Comparison of ENCODE assay signal across 28 mouse cellular contexts in the genomic region with DNA sequence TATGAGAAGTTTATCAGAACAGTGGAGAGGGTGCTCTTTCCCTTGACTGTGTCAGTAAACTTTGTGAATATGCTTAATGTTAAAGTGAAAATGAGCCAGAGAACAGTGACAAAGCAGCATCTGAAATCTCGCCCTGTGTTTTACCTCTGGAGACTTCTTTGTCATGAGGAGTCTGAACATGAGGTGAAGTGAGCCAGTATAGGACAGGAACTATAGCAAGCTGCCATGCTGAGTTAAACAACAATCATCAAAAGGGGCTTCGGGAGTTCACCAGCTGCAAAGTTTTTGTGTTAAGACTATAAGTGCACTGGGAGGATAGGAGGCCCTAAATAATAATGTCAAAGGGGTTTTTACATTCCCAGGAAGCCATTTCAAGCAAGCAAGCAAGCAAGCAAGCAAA.
A peak's percentile ranks its signal among the peaks of the same experiment; 100 is the strongest.
DNase-seq lines count a peak whose midpoint lies in the region; ATAC-seq lines count a peak whose summit lies in the region.
"Had no signal": no experiment of that assay in that cellular context is flagged by ENCODE, and none has a peak within 500 bp of the region (broad histone marks: within the 10 kb centered on the region; RNA-seq: fewer than 3 reads in every experiment).

No protein-coding gene starts in this region.

- H3K27me3 ChIP-seq in hindbrain, embryonic 10.5 days (ENCODE audit: insufficient read depth, poor library complexity, severe bottlenecking), result no peaks in the 10 kb centered on the region
- no peaks in the 10 kb centered on the region for H3K27me3 ChIP-seq in hindbrain, embryonic 16.5 days (replicated peaks; ENCODE audit: control insufficient read depth, insufficient read depth, low read length)
- H3K27me3 ChIP-seq in midbrain, embryonic 11.5 days (ENCODE audit: control insufficient read depth, insufficient read depth, low read length), result no peaks in the 10 kb centered on the region
- no peaks in the 10 kb centered on the region for H3K27me3 ChIP-seq in midbrain, embryonic 14.5 days (ENCODE audit: control insufficient read depth, insufficient read depth, low read length)
- H3K27me3 ChIP-seq: embryonic facial prominence, embryonic 12.5 days; liver, embryonic 15.5 days had no signal

- H3K36me3 ChIP-seq in hindbrain, embryonic 10.5 days, result peaks cover 4% of the 10 kb centered on the region; the same call in 1 of the 2 replicates
- H3K36me3 ChIP-seq in hindbrain, embryonic 16.5 days (ENCODE audit: control insufficient read depth, insufficient read depth, low read length), result no peaks in the 10 kb centered on the region
- H3K36me3 ChIP-seq in midbrain, embryonic 11.5 days (ENCODE audit: control insufficient read depth, insufficient read depth, low read length), result no peaks in the 10 kb centered on the region
- no peaks in the 10 kb centered on the region for H3K36me3 ChIP-seq in midbrain, embryonic 14.5 days (ENCODE audit: control insufficient read depth, insufficient read depth, low read length)
- H3K36me3 ChIP-seq: embryonic facial prominence, embryonic 12.5 days; liver, embryonic 15.5 days had no signal

- no peak overlapping the region for H3K4me3 ChIP-seq in hindbrain, embryonic 10.5 days
- H3K4me3 ChIP-seq in hindbrain, embryonic 16.5 days (ENCODE audit: low read length), result no peak overlapping the region
- no peak overlapping the region for H3K4me3 ChIP-seq in midbrain, embryonic 11.5 days (ENCODE audit: low read depth, low read length)
- no peak overlapping the region for H3K4me3 ChIP-seq in midbrain, embryonic 14.5 days (replicated peaks; ENCODE audit: low read depth, low read length)
- H3K4me3 ChIP-seq: embryonic facial prominence, embryonic 12.5 days; liver, embryonic 15.5 days had no signal

- DNase-seq in hindbrain, embryonic 10.5 days (ENCODE audit: low spot score), result no peak
- DNase-seq in midbrain, embryonic 11.5 days (ENCODE audit: low spot score, missing footprints), result peak; percentile 78
- no peak for DNase-seq in midbrain, embryonic 14.5 days
- peak; percentile 12 for DNase-seq in adipocyte (ENCODE audit: low spot score)
- peak; percentile 52 for DNase-seq in embryo, embryonic 10.5 days (ENCODE audit: low spot score)
- no peak for DNase-seq in ovary, adult 18-20 months (ENCODE audit: low spot score)
- DNase-seq: adrenal gland, adult 2 months; adrenal gland, postnatal 36 days; B cell, adult 2 months; cerebellum, adult 18-20 months; cerebellum, postnatal 10 days; gastrocnemius, postnatal 25 days; heart, adult 18-20 months; heart, postnatal 4 days; kidney, adult 9 months; kidney, postnatal 10 days; liver; lung, embryonic 14.5 days; lung, postnatal 14 days; right cerebral cortex, postnatal 4 days; thymus, adult 18-20 months; thymus, postnatal 25 days had no signal

- H3K9ac ChIP-seq in hindbrain, embryonic 16.5 days (ENCODE audit: low read depth, low read length), result no peak overlapping the region
- H3K9ac ChIP-seq in midbrain, embryonic 11.5 days (ENCODE audit: low read length), result no peak overlapping the region
- no peak overlapping the region for H3K9ac ChIP-seq in midbrain, embryonic 14.5 days (replicated peaks; ENCODE audit: low read length)
- H3K9ac ChIP-seq: embryonic facial prominence, embryonic 12.5 days; liver, embryonic 15.5 days; lung, embryonic 14.5 days had no signal

- no peak overlapping the region for H3K4me2 ChIP-seq in hindbrain, embryonic 16.5 days (ENCODE audit: low read length)
- no peak overlapping the region for H3K4me2 ChIP-seq in midbrain, embryonic 11.5 days
- H3K4me2 ChIP-seq in midbrain, embryonic 14.5 days (ENCODE audit: low read length), result no peak overlapping the region
- H3K4me2 ChIP-seq: embryonic facial prominence, embryonic 12.5 days; heart, embryonic 11.5 days; liver, embryonic 15.5 days; lung, embryonic 14.5 days had no signal

- peak overlapping the region; percentile 76 for H3K27ac ChIP-seq in hindbrain, embryonic 10.5 days
- H3K27ac ChIP-seq in hindbrain, embryonic 16.5 days (ENCODE audit: low read depth, low read length), result no peak overlapping the region
- 0 out of 2 replicates have a peak overlapping the region, but pooled peaks have one; percentile 1 for H3K27ac ChIP-seq in midbrain, embryonic 11.5 days (ENCODE audit: low read depth, low read length)
- no peak overlapping the region for H3K27ac ChIP-seq in midbrain, embryonic 14.5 days (replicated peaks; ENCODE audit: low read depth, low read length)
- H3K27ac ChIP-seq: embryonic facial prominence, embryonic 12.5 days; liver, embryonic 15.5 days; stomach, postnatal 0 days had no signal

- 26% methylated on average over 2 of the region's 2 CpGs for WGBS in hindbrain, embryonic 10.5 days
- WGBS in hindbrain, embryonic 16.5 days, result 15% methylated on average over 2 of the region's 2 CpGs
- WGBS in midbrain, embryonic 11.5 days, result 33% methylated on average over 2 of the region's 2 CpGs
- 9% methylated on average over 2 of the region's 2 CpGs for WGBS in midbrain, embryonic 14.5 days

- peaks cover 15% of the 10 kb centered on the region for H3K4me1 ChIP-seq in hindbrain, embryonic 10.5 days (replicated peaks)
- H3K4me1 ChIP-seq in hindbrain, embryonic 16.5 days (ENCODE audit: control insufficient read depth, insufficient read depth, low read depth, low read length), result no peaks in the 10 kb centered on the region
- peaks cover 7% of the 10 kb centered on the region for H3K4me1 ChIP-seq in midbrain, embryonic 11.5 days (ENCODE audit: control insufficient read depth, insufficient read depth, low read length)
- 0 out of 2 replicates have a peak, but pooled peaks cover 1% of the 10 kb centered on the region for H3K4me1 ChIP-seq in midbrain, embryonic 14.5 days (ENCODE audit: control insufficient read depth, insufficient read depth, low read length)
- H3K4me1 ChIP-seq: embryonic facial prominence, embryonic 12.5 days; liver, embryonic 15.5 days had no signal

- no peak for ATAC-seq in hindbrain, embryonic 16.5 days
- no peak for ATAC-seq in midbrain, embryonic 11.5 days (ENCODE audit: low FRiP score)
- ATAC-seq in midbrain, embryonic 14.5 days (ENCODE audit: low FRiP score, low TSS enrichment), result no peak
- ATAC-seq: intestine, postnatal 0 days had no signal

- H3K9me3 ChIP-seq in hindbrain, embryonic 10.5 days, result no peaks in the 10 kb centered on the region
- H3K9me3 ChIP-seq in hindbrain, embryonic 16.5 days (ENCODE audit: control insufficient read depth, low read length), result no peaks in the 10 kb centered on the region
- no peaks in the 10 kb centered on the region for H3K9me3 ChIP-seq in midbrain, embryonic 11.5 days (ENCODE audit: control insufficient read depth, low read length)
- H3K9me3 ChIP-seq in midbrain, embryonic 14.5 days (ENCODE audit: control insufficient read depth, low read length), result no peaks in the 10 kb centered on the region
- H3K9me3 ChIP-seq: embryonic facial prominence, embryonic 12.5 days; liver, embryonic 15.5 days had no signal

Comparison
In these comparisons a context has a peak if more than half of its experiments do, and no peak if none do; other contexts are left out.
1. DNase-seq: peak in midbrain, embryonic 11.5 days (single experiment), adipocyte (single experiment) and embryo, embryonic 10.5 days (single experiment); none in hindbrain, embryonic 10.5 days (single experiment), midbrain, embryonic 14.5 days (single experiment) and ovary, adult 18-20 months (single experiment).
2. H3K27ac ChIP-seq: peak in hindbrain, embryonic 10.5 days (single experiment) and midbrain, embryonic 11.5 days (single experiment); none in hindbrain, embryonic 16.5 days (single experiment) and midbrain, embryonic 14.5 days (single experiment).